Mouse (Mus musculus) kidney, postnatal 0 days (tissue): ENCODE measurements around the gene Ptk7. TPM values are rescaled to one million over a fixed set of nuclear protein-coding genes. Genes with fewer than 3 reads are reported as not detected.

ENCODE experiments used
- ATAC-seq: fragments of 200-750 bp; cut with Nextera tagmentation; replicated peaks from 2 replicates; pipeline ENCODE4 v1.8.0; 2017; ENCODE audit warnings: low read depth, moderate number of reproducible peaks, moderate TSS enrichment, moderate library complexity; ENCODE audit not compliant: low FRiP score
- DNase-seq: peaks from one replicate; pipeline ENCODE4 v3.0.0-alpha.2; 2016; ENCODE audit warnings: low spot score
- H3K27ac ChIP-seq: fragments of 300-500 bp; sonication (generic); 2 replicates; pipeline ENCODE4 v1.5.1; 2014; ENCODE audit warnings: mild to moderate bottlenecking
- H3K27me3 ChIP-seq: fragments of 300-500 bp; sonication (generic); 2 replicates; pipeline ENCODE4 v1.6.1; 2014; ENCODE audit warnings: low read length, mixed read lengths; ENCODE audit not compliant: insufficient read depth
- H3K36me3 ChIP-seq: fragments of 300-500 bp; sonication (generic); 2 replicates; pipeline ENCODE4 v1.6.1; 2014; ENCODE audit warnings: low read length, mixed read lengths; ENCODE audit not compliant: insufficient read depth
- H3K4me1 ChIP-seq: fragments of 300-500 bp; sonication (generic); replicated peaks from 2 replicates; pipeline ENCODE4 v1.6.1; 2014; ENCODE audit warnings: antibody characterized with exemption, low read length, mixed read lengths; ENCODE audit not compliant: insufficient read depth
- H3K4me2 ChIP-seq: fragments of 300-500 bp; sonication (generic); 2 replicates; pipeline ENCODE4 v1.6.1; 2014; ENCODE audit warnings: mild to moderate bottlenecking, low read length, moderate library complexity, mixed read lengths
- H3K4me3 ChIP-seq: fragments of 300-500 bp; sonication (generic); replicated peaks from 2 replicates; pipeline ENCODE4 v1.5.1; 2014; ENCODE audit warnings: low read depth, low read length
- H3K9ac ChIP-seq: fragments of 300-500 bp; sonication (generic); 2 replicates; pipeline ENCODE4 v1.6.1; 2014; ENCODE audit warnings: low read depth, low read length
- H3K9me3 ChIP-seq: fragments of 300-500 bp; sonication (generic); replicated peaks from 2 replicates; pipeline ENCODE4 v1.6.1; 2016; ENCODE audit warnings: low read length, inconsistent platforms, mixed read lengths
- CTCF ChIP-seq: IDR thresholded peaks from 2 replicates; pipeline ENCODE4 v1.5.1; 2016; ENCODE audit warnings: antibody characterized with exemption, low read depth, mild to moderate bottlenecking, moderate library complexity
- WGBS: fragments of 180-500 bp; shearing (Covaris S2); extraction: QIAGEN DNeasy Blood & Tissue Kit; methylation state at CpG from one replicate; pipeline ENCODE4 v1.1.7; 2014; 5-methylcytosine and 5-hydroxymethylcytosine counted together
- polyA plus RNA-seq: library from polyadenylated mRNA; unstranded; fragments of >200 nt; fragmentation: Nextera tagmentation; extraction: Ambion mirVana; gene quantifications from 2 replicates; pipeline ENCODE4 v1.2.1, GENCODE M21; 2015

Gene Ptk7
- polyA plus RNA-seq, 1 experiment from 2014 or later = 94.0 TPM

DNA sequence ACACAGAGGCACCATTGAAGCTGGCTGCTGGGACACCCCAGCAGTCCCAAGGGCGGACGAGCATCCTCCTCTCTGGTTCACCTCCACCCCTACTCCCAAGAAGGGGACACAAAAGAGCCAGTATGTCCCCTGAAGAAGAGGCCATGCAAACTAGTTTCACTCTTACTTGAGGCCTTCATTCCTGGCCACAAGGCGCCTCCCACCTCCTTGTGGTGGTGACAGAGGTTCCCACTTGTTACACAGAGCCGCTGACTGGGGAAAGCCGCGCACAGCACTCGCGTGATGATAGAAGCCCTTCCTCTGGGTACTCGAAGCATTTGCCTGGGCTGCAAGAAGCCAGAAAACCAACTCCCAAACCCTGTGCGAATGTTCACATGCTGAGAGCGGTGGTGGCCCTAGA, 7.0 kb downstream of the Ptk7 start:
- Histone ChIP-seq H3K9ac (no peak overlapping the region), H3K4me2 (no peak overlapping the region), H3K27ac (peak overlapping the region; percentile 10; the same call in 1 of the 2 replicates), H3K4me3 (no peak overlapping the region), H3K27me3 (no peaks in the 10 kb centered on the region), H3K9me3 (no peaks in the 10 kb centered on the region), H3K4me1 (peaks cover 71% of the 10 kb centered on the region), H3K36me3 (no peaks in the 10 kb centered on the region)
- DNase-seq = no peak
- no peak for ATAC-seq
- WGBS = 57% methylated on average over 11 of the region's 11 CpGs
- TF ChIP-seq CTCF = no peak

DNA sequence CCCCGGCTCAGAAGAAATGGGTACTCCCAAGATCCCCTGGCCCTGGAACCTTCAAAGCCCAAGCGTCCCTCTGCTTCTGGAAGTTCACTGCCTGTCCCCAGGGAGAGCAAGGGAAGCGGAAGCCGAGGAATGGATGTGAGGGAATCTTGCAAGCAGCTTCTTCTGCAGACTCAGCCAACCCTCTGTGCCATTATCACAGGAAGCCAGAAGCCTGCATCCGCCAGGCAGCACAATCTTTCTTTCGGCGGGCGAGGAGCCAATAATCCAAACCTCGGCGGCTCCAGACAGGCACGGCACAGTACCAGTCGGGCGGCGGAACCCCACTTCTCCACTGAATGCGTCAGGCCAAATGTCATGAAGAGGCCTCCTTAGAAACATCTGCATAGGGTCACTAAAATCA, 8.0 kb downstream of the Ptk7 start:
- DNase-seq (peak; percentile 79), ATAC-seq (no peak)
- TF ChIP-seq CTCF = no peak
- H3K4me3 ChIP-seq = no peak overlapping the region
- H3K9ac ChIP-seq = no peak overlapping the region
- H3K4me1 ChIP-seq = peaks cover 74% of the 10 kb centered on the region
- no peaks in the 10 kb centered on the region for H3K9me3 ChIP-seq
- no peaks in the 10 kb centered on the region for H3K27me3 ChIP-seq
- peak overlapping the region; percentile 8 for H3K4me2 ChIP-seq
- no peaks in the 10 kb centered on the region for H3K36me3 ChIP-seq
- WGBS = 25% methylated on average over 15 of the region's 15 CpGs
- peak overlapping the region; percentile 37; the same call in 1 of the 2 replicates for H3K27ac ChIP-seq

DNA sequence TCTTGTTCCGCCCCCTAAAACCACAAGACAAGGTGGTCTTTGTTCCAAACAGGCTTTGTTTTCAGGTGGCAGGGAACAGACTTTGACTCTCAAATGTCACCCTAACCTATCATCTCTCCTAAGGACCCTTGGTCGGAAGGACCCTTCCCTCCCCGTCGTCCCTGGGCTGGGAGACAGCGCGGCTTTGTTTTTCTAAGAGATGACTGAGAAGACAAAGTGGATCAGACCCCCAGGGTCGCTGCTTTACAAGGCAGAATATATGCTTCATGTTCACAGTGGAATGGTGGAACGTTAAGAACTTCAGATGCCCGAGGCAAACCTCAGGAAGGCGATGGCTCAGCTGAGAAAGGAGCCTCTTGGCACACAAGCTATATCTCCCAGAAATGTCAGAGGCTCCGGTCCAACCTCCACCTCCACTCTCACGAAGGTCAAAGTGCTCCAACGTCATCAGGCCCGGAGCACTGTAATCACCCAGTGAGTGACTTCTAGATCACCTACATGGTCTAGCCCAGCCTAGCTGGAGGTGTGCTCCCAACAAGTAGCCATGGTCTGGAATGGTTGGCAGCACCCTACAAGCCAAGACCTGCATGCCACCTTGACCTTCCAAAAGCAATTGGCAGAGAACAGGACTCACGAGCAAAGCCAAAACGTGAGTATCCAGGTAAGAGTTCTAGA, 9.5 kb downstream of the Ptk7 start:
- DNase-seq (no peak), ATAC-seq (no peak)
- no peak for TF ChIP-seq CTCF
- peak overlapping the region; percentile 38; the same call in 1 of the 2 replicates for H3K9ac ChIP-seq
- H3K4me3 ChIP-seq = no peak overlapping the region
- no peaks in the 10 kb centered on the region for H3K36me3 ChIP-seq
- H3K4me1 ChIP-seq = peaks cover 75% of the 10 kb centered on the region
- no peaks in the 10 kb centered on the region for H3K9me3 ChIP-seq
- peak overlapping the region; percentile 90 for H3K27ac ChIP-seq
- 26% methylated on average over 16 of the region's 16 CpGs for WGBS
- H3K4me2 ChIP-seq = peak overlapping the region; percentile 41; the same call in 1 of the 2 replicates
- H3K27me3 ChIP-seq = no peaks in the 10 kb centered on the region

DNA sequence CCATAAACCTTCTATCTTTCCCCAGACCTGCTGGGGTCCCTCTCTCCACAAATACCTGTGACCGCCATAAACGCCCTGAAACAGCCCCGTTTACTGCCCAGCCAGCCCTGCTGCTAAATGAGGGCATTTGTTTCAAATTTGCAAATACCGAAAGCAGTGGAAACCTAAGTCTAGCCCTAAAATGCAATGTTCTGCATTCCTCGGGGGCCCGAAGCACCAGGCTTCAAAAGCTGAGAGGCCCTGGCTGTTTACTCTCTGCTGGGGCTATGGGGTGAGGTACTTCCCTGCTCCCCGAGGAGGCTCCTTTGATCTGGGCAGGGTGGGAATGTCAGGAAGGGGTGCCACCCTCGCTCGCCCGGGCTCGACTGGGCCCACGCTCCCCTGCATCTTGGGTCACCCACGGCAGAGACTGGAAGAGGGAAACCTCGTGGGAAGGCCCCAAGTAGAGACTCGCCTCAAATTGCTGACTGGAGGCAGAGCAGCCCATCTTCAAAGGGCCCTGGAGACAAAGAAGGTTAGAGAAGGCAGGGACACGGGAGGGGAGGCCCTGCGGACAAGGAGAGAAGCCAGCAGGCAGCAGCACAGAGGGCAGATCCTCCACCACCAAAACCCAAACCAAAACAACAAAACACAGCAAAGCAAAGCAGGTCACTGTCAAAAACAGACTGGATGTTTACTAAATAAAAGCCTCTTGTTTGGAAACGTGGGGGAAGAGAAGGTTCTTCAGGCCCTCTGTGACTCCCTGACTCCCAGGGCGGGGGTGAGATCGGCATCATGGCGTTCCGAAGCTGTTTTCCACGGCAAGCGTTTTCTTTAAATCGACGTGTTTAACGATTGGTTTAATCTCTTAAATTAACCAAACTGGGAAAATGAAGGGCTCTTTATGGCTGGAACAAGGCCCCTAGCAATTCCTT, 10.3 kb downstream of the Ptk7 start:
- no peak overlapping the region for H3K4me3 ChIP-seq
- no peaks in the 10 kb centered on the region for H3K27me3 ChIP-seq
- peak overlapping the region; percentile 38; the same call in 1 of the 2 replicates for H3K9ac ChIP-seq
- H3K27ac ChIP-seq = peak overlapping the region; percentile 90
- no peaks in the 10 kb centered on the region for H3K9me3 ChIP-seq
- H3K4me1 ChIP-seq = peaks cover 70% of the 10 kb centered on the region
- DNase-seq = no peak
- no peaks in the 10 kb centered on the region for H3K36me3 ChIP-seq
- no peak for TF ChIP-seq CTCF
- ATAC-seq = no peak; the same call in 1 of the 2 replicates
- peak overlapping the region; percentile 41 for H3K4me2 ChIP-seq
- WGBS = 13% methylated on average over 27 of the region's 27 CpGs

DNA sequence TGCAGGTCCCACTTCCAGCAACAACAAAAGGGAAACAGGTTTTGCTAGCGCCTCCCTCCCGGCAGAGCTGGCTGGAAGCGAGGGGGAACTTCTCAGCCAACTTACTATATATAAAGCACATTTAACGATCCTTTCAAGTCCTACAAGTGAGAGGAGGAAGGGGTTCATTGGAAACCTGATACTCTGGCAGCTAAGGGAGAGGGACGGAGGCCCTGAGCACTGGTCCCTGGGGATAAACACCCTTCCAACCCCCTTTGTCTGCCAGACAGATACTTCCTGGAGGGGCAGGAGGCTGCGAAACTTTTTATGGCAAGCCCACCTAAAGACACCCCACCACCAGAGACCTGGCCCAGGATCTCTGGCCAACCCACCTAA, 10.9 kb downstream of the Ptk7 start:
- H3K27me3 ChIP-seq = no peaks in the 10 kb centered on the region
- H3K4me2 ChIP-seq = peak overlapping the region; percentile 41
- H3K4me1 ChIP-seq = peaks cover 70% of the 10 kb centered on the region
- ATAC-seq (peak; percentile 48; the same call in 1 of the 2 replicates), DNase-seq (peak; percentile 92)
- 8% methylated on average over 6 of the region's 6 CpGs for WGBS
- no peak overlapping the region for H3K4me3 ChIP-seq
- no peak overlapping the region for H3K9ac ChIP-seq
- H3K36me3 ChIP-seq = no peaks in the 10 kb centered on the region
- H3K27ac ChIP-seq = peak overlapping the region; percentile 90
- TF ChIP-seq CTCF = 0 out of 2 replicates have a peak, but pooled peaks have one; percentile 6
- H3K9me3 ChIP-seq = no peaks in the 10 kb centered on the region

DNA sequence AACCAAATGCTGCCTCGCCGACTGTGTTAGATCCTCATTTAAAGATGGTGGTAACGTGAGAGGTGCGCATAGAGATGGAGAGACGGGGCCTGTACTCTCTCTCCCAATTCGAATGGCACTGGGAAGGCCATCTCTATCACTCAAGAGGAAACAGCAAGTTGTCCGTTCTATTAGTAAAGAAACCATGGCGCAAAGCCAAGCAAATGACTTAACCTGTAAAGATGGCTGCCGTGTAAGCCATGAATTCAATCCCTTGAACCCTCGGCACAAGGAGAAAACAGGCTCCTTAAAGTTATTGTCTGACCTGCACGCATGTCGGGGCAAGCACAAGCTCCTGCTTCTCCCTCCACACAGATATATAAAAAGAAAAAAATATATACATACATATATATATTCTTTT, 11.5 kb downstream of the Ptk7 start:
- peaks cover 73% of the 10 kb centered on the region for H3K4me1 ChIP-seq
- H3K36me3 ChIP-seq = no peaks in the 10 kb centered on the region
- H3K9ac ChIP-seq = no peak overlapping the region; the same call in 1 of the 2 replicates
- DNase-seq (no peak), ATAC-seq (no peak)
- H3K27me3 ChIP-seq = no peaks in the 10 kb centered on the region
- H3K4me2 ChIP-seq = peak overlapping the region; percentile 41
- no peaks in the 10 kb centered on the region for H3K9me3 ChIP-seq
- peak overlapping the region; percentile 90 for H3K27ac ChIP-seq
- no peak overlapping the region for H3K4me3 ChIP-seq
- 20% methylated on average over 12 of the region's 12 CpGs for WGBS
- TF ChIP-seq CTCF = no peak
